Mouse (Mus musculus) cerebellum, adult 8-10 months (tissue): ENCODE measurements around the gene Hltf.
"Not testable (repeated sequence)": the region's sequence is repeated elsewhere in the genome, so short reads cannot be mapped to it uniquely, and the experiment has no call there.

Source experiments
- DNase-seq: peaks from one replicate; pipeline ENCODE4 v3.0.0; 2022

Gene Hltf

GRCm38 (mm10) chr3:20057306-20058196 lies at the start of gene Hltf:
Hltf (plus strand) TSS chr3:20057811.
- peak; percentile 95 for DNase-seq

- DNase-seq: no peak
Measured at GRCm38 (mm10) chr3:20010464-20010863, 47.1 kb upstream of the Hltf start.

- not testable (repeated sequence) for DNase-seq
Measured at GRCm38 (mm10) chr3:20010905-20011304, 46.7 kb upstream of the Hltf start.

GRCm38 (mm10) chr3:20014454-20014853 lies 43.2 kb upstream of the Hltf start:
- DNase-seq: no peak

DNA sequence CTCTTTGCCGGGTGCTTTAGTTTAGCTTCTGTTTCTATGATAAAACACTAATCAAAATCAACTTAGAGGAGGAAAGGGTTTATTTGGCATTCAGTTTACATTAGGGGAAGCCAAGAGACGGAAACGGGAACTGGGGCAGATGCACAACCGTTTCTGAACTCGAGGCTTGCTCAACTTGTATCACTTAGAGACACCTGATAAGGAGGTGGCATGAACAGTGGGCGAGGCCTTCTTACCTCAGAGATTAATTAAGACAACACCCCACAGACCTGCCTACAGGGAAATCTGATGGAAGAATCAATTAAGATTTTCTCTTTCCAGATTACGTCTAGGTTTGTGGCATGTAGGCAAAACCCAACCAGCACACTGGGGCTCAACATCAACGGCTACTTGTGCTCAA lies 39.5 kb upstream of the Hltf start:
- DNase-seq: no peak

DNA sequence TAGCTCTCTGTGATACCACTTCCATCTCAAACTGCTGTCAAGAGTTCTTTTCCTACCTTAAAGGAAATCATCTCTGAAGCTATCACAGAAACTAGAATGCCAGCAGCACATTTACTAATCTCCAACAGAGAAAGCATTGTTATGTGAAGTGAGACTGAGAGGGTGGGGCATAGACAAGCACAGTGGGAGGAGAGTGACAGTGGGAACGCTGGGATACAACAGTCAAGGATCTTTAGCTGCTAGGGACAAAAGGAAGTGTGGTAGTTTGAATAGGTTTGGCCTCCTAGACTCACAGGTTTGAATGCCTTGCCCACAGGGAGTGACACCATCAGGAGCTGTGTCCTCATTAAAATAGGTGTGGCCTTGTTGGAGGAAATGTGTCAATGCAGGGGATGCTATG lies 33.8 kb upstream of the Hltf start:
- no peak for DNase-seq

DNA sequence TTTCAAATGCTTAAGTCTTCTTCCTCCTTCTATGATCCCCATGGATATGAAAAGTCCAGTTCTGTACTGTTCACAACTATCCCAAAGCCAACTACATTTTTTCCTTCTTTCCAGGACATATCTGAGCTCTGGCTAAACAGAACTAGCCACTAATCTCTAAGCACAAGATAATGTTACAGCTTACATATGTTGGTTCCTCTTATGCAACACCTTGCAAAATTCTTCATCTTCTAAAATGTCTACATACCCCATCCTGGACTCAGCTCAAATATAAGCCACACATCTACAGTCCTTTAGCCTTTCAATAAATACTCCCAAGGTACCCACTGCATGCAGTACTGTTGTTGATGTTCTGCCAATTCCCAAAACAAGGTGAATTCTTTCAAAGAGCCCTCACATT lies 31.1 kb upstream of the Hltf start:
- no peak for DNase-seq

GRCm38 (mm10) chr3:20026996-20027689 lies 30.5 kb upstream of the Hltf start:
- no peak for DNase-seq

DNA sequence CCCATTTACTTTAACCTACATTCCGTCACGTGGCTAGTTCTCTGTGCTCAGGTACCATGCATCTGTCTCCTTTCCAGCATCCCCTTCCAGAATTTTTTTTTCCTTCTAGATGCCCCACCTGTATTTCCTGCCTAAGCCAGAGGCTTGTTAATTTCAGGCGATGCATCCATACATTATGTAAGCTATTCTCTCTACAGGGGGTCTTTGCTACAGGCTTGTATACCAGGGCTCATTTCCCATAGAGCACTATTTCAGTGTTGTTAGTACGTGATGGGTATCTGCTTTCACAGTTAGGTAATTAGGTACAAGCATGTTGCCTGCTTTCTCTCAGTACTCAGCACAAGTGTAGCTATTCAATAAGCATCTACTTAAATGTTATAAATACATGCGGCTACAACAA lies 29.8 kb upstream of the Hltf start:
- no peak for DNase-seq

- no peak for DNase-seq
Measured at GRCm38 (mm10) chr3:20028640-20029039, 29.0 kb upstream of the Hltf start.

GRCm38 (mm10) chr3:20030807-20031206 lies 26.8 kb upstream of the Hltf start:
- no peak for DNase-seq

DNA sequence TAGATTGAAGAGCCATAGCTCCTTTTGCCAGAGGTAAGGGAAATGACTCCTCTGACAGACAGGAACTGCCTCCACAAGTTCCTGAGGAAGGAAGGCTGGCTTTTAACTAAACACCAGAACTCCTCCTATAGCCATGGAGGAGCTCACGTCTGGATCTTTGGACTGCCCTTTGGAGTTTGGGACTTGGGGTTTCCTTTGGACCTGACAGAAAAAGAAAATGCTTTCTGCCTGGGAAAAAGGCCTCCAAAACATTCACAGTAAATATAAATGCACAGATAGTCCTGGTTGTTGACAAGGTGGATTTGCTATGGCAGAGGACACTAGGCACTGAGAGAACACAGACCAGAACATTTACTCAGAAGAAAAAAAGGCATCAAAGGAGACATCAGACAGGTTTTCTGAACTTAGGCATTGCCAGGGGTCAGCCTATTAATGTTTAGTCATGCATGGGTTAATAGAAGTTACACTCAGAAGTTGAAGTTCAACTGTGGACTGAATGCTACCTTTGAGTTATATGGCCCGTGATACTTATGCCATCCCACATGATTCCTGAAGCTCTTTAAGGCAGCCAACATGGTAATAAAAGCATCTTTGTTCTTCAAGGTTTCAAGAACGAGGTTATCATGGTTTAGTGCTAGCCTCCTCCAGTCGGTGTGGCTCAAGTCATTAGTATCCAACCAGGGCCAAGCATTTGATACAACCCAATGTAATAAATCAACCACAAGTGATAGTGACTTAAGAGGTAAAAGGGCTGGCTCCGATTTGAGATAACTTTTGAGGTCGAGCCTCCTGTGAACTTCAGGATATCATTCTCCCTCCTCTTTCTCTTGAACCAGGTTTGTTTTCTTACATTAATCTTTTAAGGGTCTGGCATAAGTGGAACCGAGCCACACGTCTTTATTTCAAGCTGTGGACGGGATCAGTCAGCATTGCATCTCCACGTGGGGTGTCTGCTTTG lies 23.6 kb upstream of the Hltf start:
- DNase-seq: no peak

DNA sequence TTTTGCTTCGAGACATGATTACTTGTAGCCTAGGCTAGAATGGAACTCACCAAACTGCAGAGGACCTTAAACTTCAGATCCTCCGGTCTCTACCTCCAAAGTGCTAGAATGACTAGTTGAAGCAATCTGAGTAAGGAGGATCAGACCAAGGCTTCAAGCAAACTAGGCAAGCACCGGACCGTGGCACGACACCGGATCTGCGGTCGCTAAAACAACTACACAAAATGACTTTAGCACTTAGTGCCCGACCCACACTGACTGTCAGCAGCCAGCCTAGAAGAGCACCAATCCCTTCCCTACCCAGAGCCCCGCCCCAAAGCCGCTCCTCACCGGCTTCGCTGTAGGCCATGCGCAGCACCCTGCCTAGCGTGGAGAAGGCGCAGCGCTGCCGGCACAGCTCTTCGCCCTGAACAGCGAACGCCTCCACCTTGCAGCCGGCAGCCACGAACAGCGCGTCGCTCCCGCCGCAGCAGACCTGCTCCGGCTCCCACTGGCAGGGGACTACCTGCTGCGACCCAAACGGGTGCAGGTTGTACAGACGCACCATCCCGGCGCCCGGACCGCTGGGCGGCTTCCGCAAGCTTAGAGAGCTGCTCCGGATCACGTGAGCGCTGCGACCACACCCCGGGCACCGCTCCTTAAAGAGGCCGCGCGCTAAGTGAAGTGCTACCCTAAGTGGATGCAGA lies 22.7 kb upstream of the Hltf start, which contains the start of gene Hps3:
Gene Hps3, minus strand, starts transcription at position 597 of the 686 bp plus-strand sequence.
- DNase-seq: peak; percentile 84

DNA sequence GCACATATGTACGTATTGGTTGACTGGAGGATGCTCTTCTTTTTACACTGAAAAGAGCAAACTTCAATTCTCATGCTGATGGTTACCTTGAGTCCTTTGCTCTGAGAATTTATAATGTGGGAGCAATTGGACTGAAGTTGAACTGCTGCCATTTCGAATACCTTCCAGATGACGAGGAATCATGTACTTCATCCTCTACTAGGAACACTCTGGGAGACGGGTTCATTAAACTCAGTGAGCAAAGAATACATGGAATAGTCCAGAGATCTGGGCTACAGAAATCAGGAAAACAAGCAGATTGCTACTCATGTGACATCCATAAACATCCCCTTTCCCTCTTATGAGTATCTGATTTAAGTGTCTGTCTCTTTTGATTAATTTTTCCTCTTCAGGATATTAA lies 21.5 kb upstream of the Hltf start:
- no peak for DNase-seq

- DNase-seq: not testable (repeated sequence)
Measured at GRCm38 (mm10) chr3:20041461-20041860, 16.1 kb upstream of the Hltf start.

- DNase-seq: not testable (repeated sequence)
Measured at GRCm38 (mm10) chr3:20044736-20045135, 12.9 kb upstream of the Hltf start.

DNA sequence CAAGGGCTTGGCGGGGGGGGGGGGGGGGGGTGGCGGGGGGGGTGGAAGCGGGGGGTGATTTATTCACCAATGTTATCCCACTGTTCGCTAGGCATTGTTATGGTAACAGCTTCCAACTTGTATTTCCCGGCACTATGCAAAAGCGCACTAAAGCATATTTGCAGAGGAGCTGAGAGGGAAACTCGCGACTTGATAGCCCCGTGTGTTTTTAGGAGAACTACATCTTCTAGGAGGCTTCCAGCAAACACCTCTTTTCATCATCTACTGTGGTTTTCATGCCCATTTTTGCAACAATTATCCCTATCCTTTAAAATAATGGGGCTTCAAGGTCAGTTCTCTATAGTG lies 558 bp downstream of the Hltf start:
- no peak for DNase-seq

- DNase-seq: no peak
Measured at GRCm38 (mm10) chr3:20076145-20077053, 18.8 kb downstream of the Hltf start.

- DNase-seq: no peak
Measured at GRCm38 (mm10) chr3:20082161-20082560, 24.6 kb downstream of the Hltf start.

DNA sequence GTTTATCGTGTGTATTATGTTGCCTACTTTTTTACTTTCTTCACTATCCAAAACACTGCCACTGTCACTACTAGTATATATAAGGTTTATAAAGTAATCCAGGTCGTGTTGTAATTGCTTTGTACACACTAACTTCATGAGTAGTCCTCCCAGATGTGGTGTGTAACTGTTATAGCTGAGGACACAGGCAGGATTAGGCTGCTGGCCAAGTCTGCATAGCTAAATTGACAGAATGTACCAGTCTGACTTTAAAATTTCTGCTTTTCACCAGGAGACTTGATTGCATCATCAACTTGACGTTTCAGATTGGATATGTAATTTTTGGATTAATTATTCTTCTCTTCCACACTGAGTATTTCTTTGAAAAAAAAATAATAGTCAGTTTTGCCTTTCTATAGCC lies 46.2 kb downstream of the Hltf start:
- no peak for DNase-seq

DNA sequence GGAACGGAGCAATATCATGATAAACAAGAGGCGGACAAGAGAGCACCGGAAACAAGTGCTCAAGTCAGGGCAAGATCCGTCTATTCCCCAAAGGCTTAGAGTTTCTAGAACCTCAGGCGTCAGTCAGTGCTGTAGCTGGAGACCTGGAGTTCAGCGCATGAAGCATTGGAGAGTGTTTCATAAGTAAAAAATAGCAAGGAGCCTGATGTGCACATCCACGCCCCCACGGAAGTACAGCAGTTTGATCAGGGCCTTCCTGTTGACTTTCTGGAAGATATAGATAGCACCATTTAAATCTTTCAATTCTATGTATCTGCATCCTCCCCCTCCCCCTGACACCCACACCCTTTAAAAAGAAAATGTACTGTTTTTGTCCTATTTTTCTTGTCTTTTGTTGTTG lies 46.7 kb downstream of the Hltf start:
- DNase-seq: no peak
